Mouse (Mus musculus) naive thymus-derived CD4-positive, alpha-beta T cell, adult 5 months (primary cell): ENCODE results near the gene 2300003K06Rik. TPM values are rescaled to one million over a fixed set of nuclear protein-coding genes. Genes with fewer than 3 reads are reported as not detected.

ENCODE experiments used
- polyA plus RNA-seq: library from polyadenylated mRNA; unstranded; fragments of 100-300 nt; shearing (Covaris generic); gene quantifications from one replicate; pipeline ENCODE4 v1.2.1, GENCODE M21; 2017

2300003K06Rik gene
- not detected for polyA plus RNA-seq

DNA sequence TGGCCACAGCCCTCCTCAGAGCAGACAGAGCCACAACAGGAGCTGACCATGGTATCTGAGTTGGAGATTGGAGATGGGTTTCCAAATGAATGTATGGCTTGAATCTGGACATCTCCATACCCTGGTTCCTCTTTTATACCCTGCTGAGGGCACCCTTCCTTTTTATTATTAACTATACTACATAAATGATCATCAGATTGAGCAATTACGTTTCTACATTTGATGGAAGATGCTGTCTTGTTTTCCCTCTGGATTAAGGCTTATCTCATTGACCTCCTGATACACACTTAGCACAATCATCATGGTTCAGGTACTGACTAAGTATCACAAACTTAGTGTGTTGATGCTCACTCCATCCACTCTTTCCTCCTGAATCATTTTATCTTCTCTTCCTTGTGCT is at the start of gene 2300003K06Rik:
Gene 2300003K06Rik, minus strand, starts transcription at position 101 of the 400 bp plus-strand sequence.

DNA sequence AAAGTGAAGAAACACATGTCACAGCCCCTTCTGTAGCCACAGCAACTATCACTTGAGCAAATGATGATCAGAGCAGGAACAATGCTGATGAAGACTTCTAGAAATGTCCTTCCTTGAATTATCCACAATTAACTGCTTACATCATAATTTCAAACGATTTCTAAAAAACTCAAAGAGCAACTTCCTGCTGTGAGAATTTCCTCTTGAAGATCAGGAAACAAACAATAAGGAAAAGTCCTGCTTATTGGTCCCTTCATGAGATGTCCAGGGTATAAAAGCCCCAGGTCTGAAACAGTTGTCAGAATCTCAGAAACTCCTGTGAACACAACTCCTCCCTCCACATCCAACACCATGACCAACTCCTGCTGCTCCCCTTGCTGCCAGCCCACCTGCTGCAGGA is 41.0 kb upstream of the 2300003K06Rik start, which contains the start of gene Gm11567:
Gene Gm11567, plus strand, starts transcription at position 301 of the 400 bp plus-strand sequence.

GRCm38 (mm10) chr11:99873089-99873488 is 35.2 kb upstream of the 2300003K06Rik start, which contains the start of gene Krtap9-1:
Krtap9-1 (plus strand) TSS chr11:99873389.

DNA sequence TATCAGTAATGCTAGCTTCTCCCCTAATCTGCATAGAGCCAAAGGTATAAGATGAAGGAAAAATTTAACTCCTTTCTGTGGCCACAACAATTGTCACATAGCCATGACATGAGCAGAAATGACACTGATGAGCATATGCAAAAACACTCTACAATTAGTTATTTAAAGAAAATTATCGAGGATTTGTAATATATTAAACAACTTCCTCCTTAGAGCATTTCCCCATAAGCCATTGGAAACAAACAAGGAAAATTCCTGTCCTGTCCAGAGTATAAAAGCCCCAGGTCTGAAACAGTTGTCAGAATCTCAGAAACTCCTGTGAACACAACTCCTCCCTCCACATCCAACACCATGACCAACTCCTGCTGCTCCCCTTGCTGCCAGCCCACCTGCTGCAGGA is 26.3 kb upstream of the 2300003K06Rik start, which contains the start of gene Gm11559:
Gene Gm11559, plus strand, starts transcription at position 301 of the 400 bp plus-strand sequence.

DNA sequence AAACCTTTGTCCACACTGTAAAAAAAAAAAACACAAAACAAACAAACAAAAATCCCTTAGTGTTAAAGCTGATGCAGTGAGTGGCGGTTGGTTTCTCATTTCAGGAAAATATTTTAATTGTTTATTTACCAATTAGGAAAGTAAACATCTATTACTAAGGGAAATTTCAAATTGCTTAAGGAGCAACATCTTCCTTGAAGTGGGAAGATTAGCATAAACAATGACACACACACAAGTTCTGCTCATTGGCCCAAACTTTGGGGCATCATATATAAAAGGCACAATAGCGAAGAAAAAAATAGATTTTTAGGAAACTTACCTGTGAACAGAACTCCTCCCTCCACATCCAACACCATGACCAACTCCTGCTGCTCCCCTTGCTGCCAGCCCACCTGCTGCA is 19.8 kb upstream of the 2300003K06Rik start, which contains the start of gene Gm11568:
Gene Gm11568, plus strand, starts transcription at position 301 of the 400 bp plus-strand sequence.

DNA sequence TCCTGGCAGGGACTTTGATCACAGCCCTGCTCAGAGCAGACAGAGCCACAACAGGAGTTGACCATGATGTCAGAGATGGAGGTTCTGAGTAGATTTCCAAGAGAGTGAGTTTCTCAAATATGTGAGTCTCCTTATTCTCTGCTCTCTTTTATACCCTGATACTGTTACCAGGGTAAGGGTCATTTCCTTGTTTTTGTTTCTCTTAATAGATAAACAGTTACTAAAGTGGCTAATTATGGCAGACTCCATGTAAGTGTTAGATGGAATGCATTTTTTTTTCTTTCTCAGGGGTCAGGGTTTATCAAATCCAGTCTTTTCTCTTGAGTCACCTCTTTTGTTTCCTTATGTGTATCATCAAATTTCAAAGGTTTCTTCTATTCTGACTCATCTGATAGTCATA is 13.6 kb upstream of the 2300003K06Rik start, which contains the start of gene Krtap4-16:
Gene Krtap4-16, minus strand, starts transcription at position 101 of the 400 bp plus-strand sequence.

GRCm38 (mm10) chr11:99815566-99815965 is 22.3 kb downstream of the 2300003K06Rik start, which contains the start of gene Gm11564:
Gm11564 (minus strand) TSS chr11:99815666.

GRCm38 (mm10) chr11:99809792-99810191 is 28.1 kb downstream of the 2300003K06Rik start, which contains the start of gene Krtap4-13:
Krtap4-13 (minus strand) TSS chr11:99809892.

DNA sequence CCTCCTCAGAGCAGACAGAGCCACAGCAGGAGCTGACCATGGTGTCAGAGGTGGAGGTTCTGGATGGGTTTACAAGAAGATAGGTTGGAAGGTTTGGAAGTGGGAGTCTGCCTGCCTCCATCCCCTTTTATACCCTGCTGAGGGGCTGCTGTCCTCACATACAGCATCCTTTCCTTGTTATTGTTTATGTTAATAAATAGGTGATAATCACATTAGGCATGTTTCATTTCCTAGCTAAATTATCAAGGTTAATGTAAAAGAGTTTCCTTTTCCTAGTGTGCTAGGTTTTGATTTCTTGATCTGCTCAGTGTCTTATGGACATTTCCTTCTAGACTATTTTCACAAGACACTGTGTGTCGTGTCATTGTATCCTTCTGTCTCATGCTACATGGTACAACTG is 33.5 kb downstream of the 2300003K06Rik start, which contains the start of gene Gm11554:
Gene Gm11554, minus strand, starts transcription at position 101 of the 400 bp plus-strand sequence.

DNA sequence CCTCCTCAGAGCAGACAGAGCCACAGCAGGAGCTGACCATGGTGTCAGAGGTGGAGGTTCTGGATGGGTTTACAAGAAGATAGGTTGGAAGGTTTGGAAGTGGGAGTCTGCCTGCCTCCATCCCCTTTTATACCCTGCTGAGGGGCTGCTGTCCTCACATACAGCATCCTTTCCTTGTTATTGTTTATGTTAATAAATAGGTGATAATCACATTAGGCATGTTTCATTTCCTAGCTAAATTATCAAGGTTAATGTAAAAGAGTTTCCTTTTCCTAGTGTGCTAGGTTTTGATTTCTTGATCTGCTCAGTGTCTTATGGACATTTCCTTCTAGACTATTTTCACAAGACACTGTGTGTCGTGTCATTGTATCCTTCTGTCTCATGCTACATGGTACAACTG is 39.0 kb downstream of the 2300003K06Rik start, which contains the start of gene Gm11569:
Gene Gm11569, minus strand, starts transcription at position 101 of the 400 bp plus-strand sequence.

DNA sequence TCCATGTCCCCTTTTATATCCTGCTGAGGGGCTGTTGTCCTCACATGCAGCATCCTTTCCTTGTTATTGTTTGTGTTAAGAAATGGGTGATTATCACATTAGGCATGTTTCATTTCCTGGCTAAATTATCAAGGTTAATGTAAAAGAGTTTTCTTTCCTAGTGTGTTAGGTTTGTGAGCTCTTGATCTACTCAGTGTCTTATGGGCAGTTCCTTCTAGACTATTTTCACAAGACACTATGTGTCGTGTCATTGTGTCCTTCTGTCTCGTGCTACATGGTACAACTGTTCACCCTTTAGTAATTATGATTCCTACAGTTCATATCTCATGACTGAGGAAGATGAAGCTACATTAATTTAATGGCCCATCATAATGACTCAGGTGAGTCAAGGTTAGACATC is 44.5 kb downstream of the 2300003K06Rik start, which contains the start of gene Gm11596:
Gene Gm11596, minus strand, starts transcription at position 101 of the 400 bp plus-strand sequence.

Other genes starting within 250 kb of the 2300003K06Rik start
- gene Krtap1-3, start 246.7 kb downstream of the 2300003K06Rik start, polyA plus RNA-seq: not detected
- not detected for gene Krtap9-3, start 240.0 kb downstream of the 2300003K06Rik start, polyA plus RNA-seq
- not detected for gene Gm11938, start 234.8 kb downstream of the 2300003K06Rik start, polyA plus RNA-seq
- not detected for gene Gm11937, start 227.9 kb downstream of the 2300003K06Rik start, polyA plus RNA-seq
- not detected for gene Krtap2-4, start 223.2 kb downstream of the 2300003K06Rik start, polyA plus RNA-seq
- gene Gm11562, start 217.6 kb downstream of the 2300003K06Rik start, polyA plus RNA-seq: not detected
- gene Krtap4-1, start 209.8 kb downstream of the 2300003K06Rik start, polyA plus RNA-seq: not detected
- not detected for gene Krtap4-2, start 203.0 kb downstream of the 2300003K06Rik start, polyA plus RNA-seq
- gene Krtap4-7, start 194.0 kb downstream of the 2300003K06Rik start, polyA plus RNA-seq: not detected
- not detected for gene Gm11555, start 187.8 kb downstream of the 2300003K06Rik start, polyA plus RNA-seq
- not detected for gene Gm11563, start 179.1 kb downstream of the 2300003K06Rik start, polyA plus RNA-seq
- not detected for gene Krtap4-6, start 172.1 kb downstream of the 2300003K06Rik start, polyA plus RNA-seq
- not detected for gene Gm14190, start 147.3 kb downstream of the 2300003K06Rik start, polyA plus RNA-seq
- gene Gm14180, start 103.8 kb downstream of the 2300003K06Rik start, polyA plus RNA-seq: not detected
- not detected for gene Gm11595, start 65.2 kb downstream of the 2300003K06Rik start, polyA plus RNA-seq
- gene Krtap4-8, start 57.4 kb downstream of the 2300003K06Rik start, polyA plus RNA-seq: not detected
- gene Krtap4-9, start 52.9 kb downstream of the 2300003K06Rik start, polyA plus RNA-seq: not detected
- not detected for gene Gm11596, start 44.6 kb downstream of the 2300003K06Rik start, polyA plus RNA-seq
- not detected for gene Gm11569, start 39.1 kb downstream of the 2300003K06Rik start, polyA plus RNA-seq
- not detected for gene Gm11554, start 33.6 kb downstream of the 2300003K06Rik start, polyA plus RNA-seq
- gene Krtap4-13, start 28.2 kb downstream of the 2300003K06Rik start, polyA plus RNA-seq: not detected
- gene Gm11564, start 22.4 kb downstream of the 2300003K06Rik start, polyA plus RNA-seq: not detected
- not detected for gene Krtap4-16, start 13.5 kb upstream of the 2300003K06Rik start, polyA plus RNA-seq
- gene Gm11568, start 19.9 kb upstream of the 2300003K06Rik start, polyA plus RNA-seq: not detected
- not detected for gene Gm11559, start 26.4 kb upstream of the 2300003K06Rik start, polyA plus RNA-seq
- not detected for gene Krtap9-1, start 35.3 kb upstream of the 2300003K06Rik start, polyA plus RNA-seq
- gene Gm11567, start 41.1 kb upstream of the 2300003K06Rik start, polyA plus RNA-seq: not detected
- not detected for gene Krtap31-1, start 69.9 kb upstream of the 2300003K06Rik start, polyA plus RNA-seq
- not detected for gene Gm11565, start 76.7 kb upstream of the 2300003K06Rik start, polyA plus RNA-seq
- gene Krtap31-2, start 98.2 kb upstream of the 2300003K06Rik start, polyA plus RNA-seq: not detected
- not detected for gene Krtap9-5, start 110.4 kb upstream of the 2300003K06Rik start, polyA plus RNA-seq
- not detected for gene Krtap29-1, start 141.0 kb upstream of the 2300003K06Rik start, polyA plus RNA-seq
- gene Krtap16-1, start 148.5 kb upstream of the 2300003K06Rik start, polyA plus RNA-seq: not detected
- gene Krtap17-1, start 155.9 kb upstream of the 2300003K06Rik start, polyA plus RNA-seq: not detected
- gene Krt33a, start 178.1 kb upstream of the 2300003K06Rik start, polyA plus RNA-seq: not detected
- gene Krt33b, start 191.8 kb upstream of the 2300003K06Rik start, polyA plus RNA-seq: not detected
- gene Krt34, start 203.5 kb upstream of the 2300003K06Rik start, polyA plus RNA-seq: not detected
- not detected for gene Krt31, start 212.5 kb upstream of the 2300003K06Rik start, polyA plus RNA-seq